Mouse (Mus musculus) testis, adult 2 months (tissue): Measurements from ENCODE around the gene Prcc.

Experiments used
- CTCF ChIP-seq: fragments of 200-500 bp; IDR thresholded peaks from 2 replicates; pipeline ENCODE4 v1.5.1; 2012; ENCODE audit warnings: low read depth, mild to moderate bottlenecking, inconsistent platforms, low read length, moderate library complexity; ENCODE audit not compliant: control insufficient read depth, insufficient read depth, insufficient replicate concordance
- POLR2A ChIP-seq: fragments of 200-500 bp; IDR thresholded peaks from 2 replicates; pipeline ENCODE4 v1.6.1; 2012; ENCODE audit warnings: low read depth, mild to moderate bottlenecking, inconsistent platforms, low read length, moderate library complexity; ENCODE audit not compliant: control insufficient read depth

GRCm38 (mm10) chr3:87812413-87812812, 73.0 kb downstream of the Prcc start:
- TF ChIP-seq CTCF (no peak), POLR2A (no peak)
